Mouse (Mus musculus) spleen, adult 2 months (tissue): ENCODE measurements around the gene Nr2c2ap.

ENCODE experiments used
- CTCF ChIP-seq: fragments of 200-500 bp; IDR thresholded peaks from 2 replicates; pipeline ENCODE4 v1.5.1; 2011; ENCODE audit warnings: mild to moderate bottlenecking, inconsistent platforms; ENCODE audit not compliant: insufficient read depth, insufficient read length, insufficient replicate concordance; ENCODE audit errors: extremely low read depth
- POLR2A ChIP-seq: fragments of 200-500 bp; IDR thresholded peaks from 2 replicates; pipeline ENCODE4 v1.6.1; 2011; ENCODE audit warnings: low read depth, low read length, inconsistent platforms

DNA sequence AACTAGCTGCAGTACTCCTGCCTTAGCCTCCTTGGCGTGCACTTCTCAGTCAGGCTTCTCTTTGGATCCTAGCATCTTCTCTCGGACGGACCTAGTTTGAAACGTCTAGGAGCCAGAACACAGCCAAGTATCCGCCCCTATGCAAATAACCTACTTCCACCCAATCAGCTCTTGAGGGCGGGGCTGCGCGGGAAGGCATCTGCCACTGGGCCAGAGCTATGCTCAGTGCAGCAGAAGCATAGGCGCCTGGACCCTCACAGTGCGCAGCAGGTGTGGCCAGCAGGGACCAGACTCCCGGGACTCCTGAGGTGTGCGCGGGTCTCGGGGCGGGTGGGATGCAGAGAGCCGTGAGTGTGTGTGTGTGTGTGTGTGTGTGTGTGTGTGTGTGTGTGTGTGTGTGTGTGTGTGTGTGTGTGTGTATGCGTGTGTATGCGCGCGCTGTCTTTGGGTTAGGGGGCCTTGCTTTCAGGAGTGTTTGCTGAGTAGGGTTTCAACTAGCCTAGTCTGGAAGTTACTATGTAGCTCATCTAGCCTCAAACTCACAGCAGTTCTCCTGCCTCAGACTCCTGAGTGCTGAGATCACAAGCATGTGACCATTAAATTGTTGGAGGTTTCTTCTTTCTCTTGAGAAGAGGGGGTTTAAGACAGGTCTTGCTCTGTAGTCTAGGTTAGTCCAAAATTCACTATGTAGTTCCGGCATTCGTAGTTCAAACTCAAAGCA, 21.6 kb downstream of the Nr2c2ap start:
- TF ChIP-seq CTCF = no peak
- TF ChIP-seq POLR2A = no peak
